Mouse (Mus musculus): Measurements from ENCODE around the gene Cdc42bpb.

GRCm38 (mm10) chr12:111404880-111405279, 27.4 kb upstream of the Cdc42bpb start:
- TF ChIP-seq CTCF (IDR thresholded peaks at IDR 0.05), result no peak
- no peak for TF ChIP-seq POLR2A (IDR thresholded peaks at IDR 0.05; ENCODE audit: insufficient read depth, low read depth, low read length)
- no peak for TF ChIP-seq EP300 (IDR thresholded peaks at IDR 0.05; ENCODE audit: insufficient read depth, low read depth, low read length)

All from heart, adult 2 months (tissue).